Mouse (Mus musculus) liver, adult 2 months (tissue): Measurements from ENCODE around the gene Sstr3.

Experiments used
- CTCF ChIP-seq: fragments of 200-500 bp; IDR thresholded peaks from 2 replicates; pipeline ENCODE4 v1.5.1; 2011; ENCODE audit warnings: low read depth, low read length, control low read depth
- POLR2A ChIP-seq: fragments of 200-500 bp; IDR thresholded peaks from 2 replicates; pipeline ENCODE4 v1.6.1; 2011; ENCODE audit warnings: low read length, control low read depth; ENCODE audit not compliant: insufficient read depth; ENCODE audit errors: extremely low read depth

GRCm38 (mm10) chr15:78583352-78583751, 38.9 kb upstream of the Sstr3 start:
- TF ChIP-seq POLR2A (no peak), CTCF (no peak)
